Mouse (Mus musculus): ENCODE data around the gene Tmtc2.

Gene Tmtc2

GRCm38 (mm10) chr10:105573908-105574694 is at the start of gene Tmtc2:
Tmtc2 (minus strand) TSS chr10:105574451.
- peak; percentile 78 for DNase-seq (ENCODE audit: low read depth, low spot score)

GRCm38 (mm10) chr10:105612117-105612516 is 37.9 kb upstream of the Tmtc2 start:
- DNase-seq (ENCODE audit: low read depth, low spot score), result no peak

DNA sequence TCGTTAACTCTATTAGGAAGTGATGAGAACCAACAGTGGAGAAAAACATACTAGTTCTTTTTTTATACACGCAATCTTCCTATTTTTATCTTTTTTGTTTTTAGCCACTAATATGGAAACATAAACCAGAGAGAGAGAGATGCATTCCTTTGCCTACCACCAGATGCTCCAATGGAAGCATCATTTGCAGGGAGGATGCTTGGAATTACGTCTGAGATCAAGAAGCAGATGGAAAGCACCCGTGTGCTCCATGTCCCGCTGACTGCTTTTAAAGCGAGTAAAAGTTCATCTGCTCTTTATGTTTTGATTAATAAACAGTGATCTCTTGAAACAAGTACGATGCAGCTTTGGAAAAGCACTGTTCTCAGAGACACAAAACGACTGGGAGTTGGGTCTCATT is 24.6 kb upstream of the Tmtc2 start:
- DNase-seq (ENCODE audit: low read depth, low spot score), result no peak

DNA sequence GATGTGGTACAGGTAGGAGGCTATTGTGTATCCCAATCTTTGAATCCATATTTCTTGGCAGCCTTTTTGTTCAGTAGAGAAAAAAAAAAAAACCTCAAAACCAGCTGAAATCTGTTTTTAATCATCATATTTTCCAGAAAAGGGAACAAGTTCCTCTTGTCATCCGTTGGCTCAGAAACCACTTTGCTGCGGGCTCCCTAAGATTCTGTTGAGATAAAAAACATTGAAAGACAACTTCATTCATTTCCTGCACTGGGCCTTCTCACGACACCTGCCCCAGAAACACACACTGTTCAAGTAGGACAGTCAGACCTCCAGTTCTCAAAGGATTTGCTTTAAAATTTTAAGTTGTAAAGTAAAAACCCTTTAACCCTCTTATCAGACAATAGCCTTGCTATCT is 23.0 kb upstream of the Tmtc2 start:
- DNase-seq (ENCODE audit: low read depth, low spot score), result no peak

GRCm38 (mm10) chr10:105595480-105596102 is 21.3 kb upstream of the Tmtc2 start:
- DNase-seq (ENCODE audit: low read depth, low spot score), result no peak

DNA sequence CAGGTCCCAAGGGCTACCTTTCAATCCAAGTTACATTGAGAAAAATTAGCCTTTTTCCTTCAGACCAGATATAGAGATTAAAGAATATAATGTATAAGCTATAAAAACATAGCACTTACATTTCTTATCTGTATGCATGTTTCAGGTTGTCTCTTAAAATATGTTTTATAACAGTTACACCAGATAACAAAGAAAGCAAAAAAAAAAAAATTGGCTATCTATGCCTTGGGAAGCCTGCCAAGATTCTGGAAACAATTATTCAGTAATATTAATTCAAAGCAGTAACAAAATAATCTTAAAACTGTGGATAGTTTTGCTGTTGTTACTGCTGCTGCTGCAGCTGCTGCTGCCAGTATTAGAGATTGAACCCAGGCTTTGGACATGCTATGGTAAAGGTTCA is 13.9 kb upstream of the Tmtc2 start:
- no peak for DNase-seq (ENCODE audit: low read depth, low spot score)

GRCm38 (mm10) chr10:105579318-105579717 is 5.1 kb upstream of the Tmtc2 start:
- DNase-seq (ENCODE audit: low read depth, low spot score), result no peak

GRCm38 (mm10) chr10:105578291-105578845 is 4.1 kb upstream of the Tmtc2 start:
- DNase-seq (ENCODE audit: low read depth, low spot score), result peak; percentile 14

GRCm38 (mm10) chr10:105574695-105575660 is 727 bp upstream of the Tmtc2 start:
- peak; percentile 94 for DNase-seq (ENCODE audit: low read depth, low spot score)

DNA sequence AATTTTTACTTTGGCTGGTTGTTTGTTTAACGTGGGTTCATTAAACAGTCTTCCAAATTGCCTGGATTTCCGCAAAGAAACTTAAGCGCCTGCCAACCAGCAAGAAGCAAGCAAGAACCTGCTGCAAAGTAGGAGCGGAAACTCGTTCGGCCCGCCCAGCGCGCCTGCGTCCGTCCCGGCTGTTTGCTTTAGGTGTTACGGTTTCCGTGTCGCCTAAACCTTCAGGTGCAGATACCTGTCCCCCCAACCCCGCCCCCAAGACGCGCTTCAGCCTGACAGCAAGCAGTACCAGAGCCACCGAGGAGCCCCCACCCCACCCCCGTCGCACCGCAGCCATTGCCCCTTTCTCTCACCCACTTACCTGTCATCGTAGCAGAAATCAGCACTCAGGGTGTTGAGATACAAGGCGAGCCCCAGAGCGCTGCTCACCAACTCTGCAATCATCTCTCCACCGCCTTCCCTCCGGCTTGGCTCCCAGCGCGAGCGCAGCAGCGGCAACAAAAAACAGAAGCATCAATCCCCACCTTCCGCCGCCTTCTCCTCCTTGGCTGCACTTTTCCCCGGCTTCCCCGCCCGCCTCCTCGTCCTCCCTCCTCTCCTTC is 844 bp downstream of the Tmtc2 start:
- DNase-seq (ENCODE audit: low read depth, low spot score), result peak; percentile 8

DNA sequence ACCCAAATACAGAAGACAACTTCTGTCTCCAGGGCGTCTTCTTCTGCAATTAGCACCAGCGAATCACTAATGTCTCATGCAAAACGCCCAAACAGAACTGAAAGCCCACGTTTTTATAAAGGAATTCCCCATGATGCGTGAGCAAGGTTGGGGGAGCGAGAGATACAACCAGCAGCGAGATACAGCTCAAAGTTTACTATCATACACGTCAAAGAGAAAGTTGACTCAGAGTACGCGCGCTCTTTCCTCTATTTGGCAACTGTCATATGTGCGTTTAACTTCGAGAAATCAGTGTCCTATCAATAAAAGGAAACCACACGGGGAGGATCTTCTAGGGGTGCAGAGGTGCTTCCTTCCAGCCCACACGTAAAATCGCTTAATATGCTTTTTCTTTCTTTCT is 1.4 kb downstream of the Tmtc2 start:
- DNase-seq (ENCODE audit: low read depth, low spot score), result no peak

DNA sequence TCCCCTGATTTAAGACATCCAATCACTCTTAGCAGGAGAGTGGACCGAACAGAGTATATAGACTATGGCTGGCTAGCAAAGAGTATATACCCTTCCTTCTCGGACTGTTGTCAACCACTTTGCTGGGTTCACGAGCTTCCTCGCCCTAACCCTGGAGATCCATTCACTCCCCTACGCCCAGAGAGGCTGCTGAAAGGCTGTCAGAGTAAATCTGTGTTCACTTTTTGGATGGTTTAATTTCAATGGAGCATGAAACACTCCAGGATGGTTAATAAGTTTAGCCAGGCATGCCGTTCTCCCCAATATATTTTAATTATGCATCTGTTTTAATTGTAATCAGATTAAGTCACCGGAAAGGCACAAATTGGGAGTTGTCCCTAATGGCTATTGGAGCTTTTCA is 1.9 kb downstream of the Tmtc2 start:
- no peak for DNase-seq (ENCODE audit: low read depth, low spot score)

GRCm38 (mm10) chr10:105571831-105572230 is 2.4 kb downstream of the Tmtc2 start:
- no peak for DNase-seq (ENCODE audit: low read depth, low spot score)

DNA sequence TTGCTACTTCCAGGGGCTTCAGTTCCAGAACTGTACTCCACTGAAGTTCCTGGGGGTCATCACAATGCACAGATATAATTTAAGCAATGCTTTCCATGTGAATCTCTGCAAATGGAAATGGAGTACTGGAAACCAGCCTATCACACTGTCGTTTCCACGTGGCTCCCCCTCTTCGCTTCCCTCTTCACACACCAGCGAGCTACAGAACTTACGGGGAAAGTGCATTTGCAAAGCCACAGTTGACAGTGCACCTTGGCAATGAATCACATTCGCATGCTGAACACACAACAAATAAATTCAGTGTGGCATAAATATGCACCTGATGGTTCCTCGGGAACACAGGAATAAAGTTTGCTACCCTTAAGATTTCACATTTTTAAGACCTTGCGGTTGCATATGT is 3.2 kb downstream of the Tmtc2 start:
- no peak for DNase-seq (ENCODE audit: low read depth, low spot score)

GRCm38 (mm10) chr10:105569573-105569972 is 4.7 kb downstream of the Tmtc2 start:
- DNase-seq (ENCODE audit: low read depth, low spot score), result no peak

DNA sequence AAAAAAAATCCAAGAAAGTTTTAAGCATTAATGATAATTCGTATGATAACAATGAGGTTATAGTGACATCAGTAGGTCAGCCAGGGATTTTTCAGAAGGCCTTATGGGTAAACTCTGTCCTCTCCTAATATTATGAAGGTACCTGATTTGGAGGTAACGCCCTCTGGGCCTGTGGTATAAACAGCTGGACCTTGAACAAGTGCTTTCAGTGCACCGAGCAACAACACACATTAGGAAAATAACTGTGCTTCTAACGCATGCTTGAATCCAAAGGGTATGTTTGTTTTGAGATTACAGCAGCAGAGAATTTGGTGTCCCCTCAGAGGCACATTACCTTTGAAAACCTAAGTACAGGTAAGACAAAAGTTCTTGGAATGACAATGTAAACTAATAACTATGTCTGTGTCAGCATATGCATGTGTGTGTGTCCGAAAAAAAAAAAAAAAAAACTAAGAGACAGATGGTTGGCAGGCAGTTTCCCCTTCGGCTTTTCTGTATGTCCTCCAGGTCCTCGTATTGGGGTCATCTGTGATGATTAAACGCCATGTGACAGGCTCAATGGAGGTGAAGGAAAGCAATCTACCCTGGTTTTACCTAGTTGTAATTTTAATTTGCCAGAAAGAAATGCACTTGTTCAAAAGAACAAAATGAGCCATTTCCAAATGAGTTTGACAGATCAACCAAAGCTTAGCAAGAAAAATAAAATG is 6.3 kb downstream of the Tmtc2 start:
- no peak for DNase-seq (ENCODE audit: low read depth, low spot score)

GRCm38 (mm10) chr10:105561548-105561947 is 12.7 kb downstream of the Tmtc2 start:
- DNase-seq (ENCODE audit: low read depth, low spot score), result no peak

DNA sequence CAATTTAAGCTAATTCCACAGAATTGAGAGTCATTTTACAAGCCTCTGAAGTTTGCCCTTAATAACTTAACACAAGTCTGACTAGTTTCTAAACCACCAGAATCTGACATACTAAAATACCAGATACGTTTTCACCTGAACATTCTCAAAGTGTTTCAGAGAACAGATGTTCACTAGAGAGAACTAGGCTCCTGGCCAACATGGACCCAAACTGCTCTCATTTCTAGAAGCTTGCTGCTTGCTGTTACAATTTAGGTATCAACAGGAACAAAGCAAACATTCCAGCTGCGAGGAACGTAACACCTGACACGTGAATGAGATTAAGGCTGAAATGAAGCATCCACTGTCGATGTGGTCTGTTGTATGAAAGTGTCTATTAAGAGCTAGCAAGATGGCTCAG is 16.7 kb downstream of the Tmtc2 start:
- DNase-seq (ENCODE audit: low read depth, low spot score), result no peak

GRCm38 (mm10) chr10:105556890-105557572 is 17.2 kb downstream of the Tmtc2 start:
- DNase-seq (ENCODE audit: low read depth, low spot score), result no peak

GRCm38 (mm10) chr10:105554153-105554552 is 20.1 kb downstream of the Tmtc2 start:
- DNase-seq (ENCODE audit: low read depth, low spot score), result no peak

All from forelimb bud, embryonic 11.5 days (tissue).